Mouse (Mus musculus): ENCODE results near the gene Creb3l2.

DNA sequence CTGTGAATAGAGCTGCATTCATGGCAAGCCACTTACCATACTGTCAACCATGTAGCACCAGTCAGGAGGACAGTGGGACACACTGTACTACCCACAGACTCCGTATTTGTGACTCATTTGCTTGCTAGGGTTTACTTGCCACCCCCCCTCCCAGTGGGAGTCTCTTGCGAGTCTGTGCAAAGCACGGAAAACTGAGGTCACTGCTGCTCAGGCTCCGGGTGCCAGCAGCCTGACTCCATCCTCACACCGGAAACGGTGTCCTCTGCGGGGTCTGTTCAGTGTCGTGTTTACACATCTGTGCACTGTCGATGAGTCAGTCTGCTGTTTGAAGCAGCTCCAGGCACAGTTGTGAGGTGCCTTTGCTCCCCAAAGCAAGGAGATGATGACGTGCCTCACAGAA, 43.0 kb downstream of the Creb3l2 start:
- no peak for TF ChIP-seq CTCF (IDR thresholded peaks at IDR 0.05; ENCODE audit: extremely low read depth, insufficient read depth, insufficient read length, insufficient replicate concordance)
- no peak for TF ChIP-seq POLR2A (IDR thresholded peaks at IDR 0.05; ENCODE audit: low read depth, low read length)
